Mouse (Mus musculus) induced T-regulatory cell, adult 2 months (primary cell): ENCODE results near the gene Aif1.
A peak's percentile ranks its signal among the peaks of the same experiment; 100 is the strongest.

Experiments used
- DNase-seq: peaks from one replicate; pipeline ENCODE4 v3.0.0-alpha.2; 2012; ENCODE audit warnings: low read depth

Aif1 gene

GRCm38 (mm10) chr17:35175968-35176367, at the start of gene Aif1:
Gene Aif1, minus strand, starts transcription at chr17:35176068.
- no peak for DNase-seq

GRCm38 (mm10) chr17:35225456-35225855, 49.6 kb upstream of the Aif1 start:
- DNase-seq = no peak

GRCm38 (mm10) chr17:35224641-35225040, 48.8 kb upstream of the Aif1 start:
- DNase-seq = no peak

GRCm38 (mm10) chr17:35222299-35222698, 46.4 kb upstream of the Aif1 start:
- peak; percentile 59 for DNase-seq

GRCm38 (mm10) chr17:35220156-35220952, 44.5 kb upstream of the Aif1 start, which contains the start of gene Gm16181:
Gene Gm16181, plus strand, starts transcription at chr17:35220834.
- no peak for DNase-seq

GRCm38 (mm10) chr17:35219601-35220041, 43.8 kb upstream of the Aif1 start:
- peak; percentile 88 for DNase-seq

GRCm38 (mm10) chr17:35218516-35219193, 42.8 kb upstream of the Aif1 start:
- peak; percentile 85 for DNase-seq

GRCm38 (mm10) chr17:35213071-35213470, 37.2 kb upstream of the Aif1 start:
- no peak for DNase-seq

GRCm38 (mm10) chr17:35210593-35210992, 34.7 kb upstream of the Aif1 start:
- DNase-seq = no peak

GRCm38 (mm10) chr17:35209785-35210535, 34.1 kb upstream of the Aif1 start:
- peak; percentile 96 for DNase-seq

GRCm38 (mm10) chr17:35205380-35205769, 29.5 kb upstream of the Aif1 start:
- no peak for DNase-seq

GRCm38 (mm10) chr17:35204494-35205379, 28.9 kb upstream of the Aif1 start, which contains the start of gene Lta:
Gene Lta, minus strand, starts transcription at chr17:35205351.
- peak; percentile 88 for DNase-seq

- no peak for DNase-seq
Observed at GRCm38 (mm10) chr17:35202442-35202841, 26.6 kb upstream of the Aif1 start.

GRCm38 (mm10) chr17:35201787-35202186, 25.9 kb upstream of the Aif1 start, which contains the start of gene Tnf:
Gene Tnf, minus strand, starts transcription at chr17:35202007.
- peak; percentile 90 for DNase-seq

- peak; percentile 78 for DNase-seq
Observed at GRCm38 (mm10) chr17:35201128-35201527, 25.3 kb upstream of the Aif1 start.

- DNase-seq = peak; percentile 95
Observed at GRCm38 (mm10) chr17:35200398-35200797, 24.5 kb upstream of the Aif1 start.

- peak; percentile 48 for DNase-seq
Observed at GRCm38 (mm10) chr17:35198946-35199345, 23.1 kb upstream of the Aif1 start.

- peak; percentile 56 for DNase-seq
Observed at GRCm38 (mm10) chr17:35198029-35198428, 22.2 kb upstream of the Aif1 start.

GRCm38 (mm10) chr17:35197126-35197525, 21.3 kb upstream of the Aif1 start:
- peak; percentile 83 for DNase-seq

GRCm38 (mm10) chr17:35196321-35196641, 20.4 kb upstream of the Aif1 start:
- DNase-seq = peak; percentile 69

- DNase-seq = peak; percentile 93
Observed at GRCm38 (mm10) chr17:35195631-35196320, 19.9 kb upstream of the Aif1 start.
